Comparison of ENCODE assay signal across 31 mouse cellular contexts in genomic region chr15:69365440-69365839, GRCm38 (mm10).
"Had no signal": no experiment of that assay in that cellular context is flagged by ENCODE, and none has a peak within 500 bp of the region (broad histone marks: within the 10 kb centered on the region; RNA-seq: fewer than 3 reads in every experiment).

No protein-coding gene starts in this region.

- H3K4me3 ChIP-seq: left cerebral cortex, adult 2 months; limb, embryonic 10.5 days; limb, embryonic 12.5 days; limb, embryonic 13.5 days; limb, embryonic 15.5 days; liver, embryonic 12.5 days; liver, embryonic 13.5 days; liver, embryonic 15.5 days; lung, embryonic 15.5 days; megakaryocyte, embryonic 14.5 days; midbrain, embryonic 10.5 days; midbrain, embryonic 12.5 days; midbrain, embryonic 13.5 days; midbrain, embryonic 15.5 days; myocyte; neural tube, embryonic 12.5 days; neural tube, embryonic 13.5 days had no signal

- H3K4me1 ChIP-seq: limb, embryonic 10.5 days; limb, embryonic 12.5 days; limb, embryonic 13.5 days; limb, embryonic 15.5 days; liver, embryonic 12.5 days; liver, embryonic 13.5 days; liver, embryonic 15.5 days; lung, embryonic 15.5 days; megakaryocyte, embryonic 14.5 days; midbrain, embryonic 10.5 days; midbrain, embryonic 12.5 days; midbrain, embryonic 13.5 days; midbrain, embryonic 15.5 days; neural tube, embryonic 12.5 days; neural tube, embryonic 13.5 days had no signal

- H3K36me3 ChIP-seq: limb, embryonic 10.5 days; limb, embryonic 12.5 days; limb, embryonic 13.5 days; limb, embryonic 15.5 days; liver, embryonic 12.5 days; liver, embryonic 13.5 days; liver, embryonic 15.5 days; lung, embryonic 15.5 days; midbrain, embryonic 10.5 days; midbrain, embryonic 12.5 days; midbrain, embryonic 13.5 days; midbrain, embryonic 15.5 days; neural tube, embryonic 12.5 days; neural tube, embryonic 13.5 days had no signal

- DNase-seq: left cerebral cortex, postnatal 4 days; liver, embryonic 13.5 days; lung, adult 18-20 months; lung, adult 2 months; lung, embryonic 14.5 days; lung, postnatal 10 days; lung, postnatal 14 days; lung, postnatal 36 days; lung, postnatal 4 days; midbrain, embryonic 14.5 days had no signal

- H3K27me3 ChIP-seq: limb, embryonic 12.5 days; limb, embryonic 13.5 days; limb, embryonic 15.5 days; liver, embryonic 12.5 days; liver, embryonic 13.5 days; liver, embryonic 15.5 days; lung, embryonic 15.5 days; megakaryocyte, embryonic 14.5 days; midbrain, embryonic 12.5 days; midbrain, embryonic 13.5 days; midbrain, embryonic 15.5 days; neural tube, embryonic 12.5 days; neural tube, embryonic 13.5 days had no signal

- H3K4me2 ChIP-seq: limb, embryonic 12.5 days; limb, embryonic 13.5 days; limb, embryonic 15.5 days; liver, embryonic 12.5 days; liver, embryonic 13.5 days; liver, embryonic 15.5 days; lung, embryonic 14.5 days; lung, embryonic 15.5 days; midbrain, embryonic 11.5 days; midbrain, embryonic 12.5 days; midbrain, embryonic 13.5 days; midbrain, embryonic 15.5 days; neural tube, embryonic 12.5 days; neural tube, embryonic 13.5 days had no signal

- H3K27ac ChIP-seq: left cerebral cortex, adult 2 months; limb, embryonic 10.5 days; limb, embryonic 12.5 days; limb, embryonic 13.5 days; limb, embryonic 15.5 days; liver, embryonic 12.5 days; liver, embryonic 13.5 days; liver, embryonic 14.5 days; liver, embryonic 15.5 days; lung, embryonic 15.5 days; macrophage; midbrain, embryonic 10.5 days; midbrain, embryonic 12.5 days; midbrain, embryonic 13.5 days; midbrain, embryonic 15.5 days; neural tube, embryonic 12.5 days; neural tube, embryonic 13.5 days had no signal

- ATAC-seq: liver, embryonic 12.5 days; lung, postnatal 0 days; midbrain, embryonic 13.5 days; midbrain, embryonic 15.5 days; midbrain, embryonic 16.5 days had no signal

- H3K9ac ChIP-seq: limb, embryonic 12.5 days; limb, embryonic 13.5 days; limb, embryonic 15.5 days; liver, embryonic 12.5 days; liver, embryonic 13.5 days; liver, embryonic 14.5 days; liver, embryonic 15.5 days; lung, embryonic 14.5 days; lung, embryonic 15.5 days; midbrain, embryonic 12.5 days; midbrain, embryonic 13.5 days; midbrain, embryonic 15.5 days; neural tube, embryonic 12.5 days; neural tube, embryonic 13.5 days had no signal

- H3K9me3 ChIP-seq: limb, embryonic 10.5 days; limb, embryonic 12.5 days; limb, embryonic 13.5 days; limb, embryonic 15.5 days; liver, embryonic 12.5 days; liver, embryonic 13.5 days; liver, embryonic 15.5 days; lung, embryonic 15.5 days; megakaryocyte, embryonic 14.5 days; midbrain, embryonic 10.5 days; midbrain, embryonic 12.5 days; midbrain, embryonic 13.5 days; midbrain, embryonic 15.5 days; neural tube, embryonic 12.5 days; neural tube, embryonic 13.5 days had no signal
